Mouse (Mus musculus) MEL (cell line): ENCODE data around the gene Fam208a. TPM values are rescaled to one million over a fixed set of nuclear protein-coding genes. Genes with fewer than 3 reads are reported as not detected.
A peak's percentile ranks its signal among the peaks of the same experiment; 100 is the strongest.

Source experiments
- DNase-seq: peaks from one replicate; pipeline ENCODE4 v3.0.0; 2011; ENCODE audit warnings: low read depth, low spot score
- H3K27ac ChIP-seq: 2 replicates; pipeline ENCODE4 v1.5.1; 2012; ENCODE audit warnings: low read depth, mild to moderate bottlenecking, control low read depth, low read length, moderate library complexity; ENCODE audit not compliant: control insufficient read depth
- H3K27me3 ChIP-seq, 2 experiments: fragments of 150-350 bp in 1 of 2; sonication (generic) in 1 of 2; 2 replicates each; pipeline ENCODE4 v1.6.1; 2012; ENCODE audit warnings: low read length in 2 of 2, mild to moderate bottlenecking in 2 of 2, improper control_type of control experiment in 1 of 2, moderate library complexity in 1 of 2; ENCODE audit not compliant: insufficient read depth in 2 of 2, control insufficient read depth in 1 of 2
- H3K36me3 ChIP-seq, 2 experiments: 2 replicates each; pipeline ENCODE4 v1.6.1; 2012 to 2014; ENCODE audit warnings: low read length in 2 of 2, improper control_type of control experiment in 1 of 2, inconsistent platforms in 1 of 2, mild to moderate bottlenecking in 1 of 2; ENCODE audit not compliant: insufficient read depth in 2 of 2, control insufficient read depth in 1 of 2
- H3K4me1 ChIP-seq, 2 experiments: fragments of 150-350 bp in 1 of 2; sonication (generic) in 1 of 2; 2 replicates each; pipeline ENCODE4 v1.6.1; 2012; ENCODE audit warnings: low read length in 2 of 2, improper control_type of control experiment in 1 of 2, mild to moderate bottlenecking in 1 of 2; ENCODE audit not compliant: insufficient read depth in 2 of 2, control insufficient read depth in 1 of 2
- H3K4me3 ChIP-seq, 2 experiments: fragments of 150-350 bp in 1 of 2; sonication (generic) in 1 of 2; 2 replicates each; pipeline ENCODE4 v1.5.1; 2012; ENCODE audit warnings: low read depth in 2 of 2, low read length in 2 of 2, mild to moderate bottlenecking in 2 of 2, moderate library complexity in 2 of 2, control low read depth in 1 of 2, improper control_type of control experiment in 1 of 2; ENCODE audit not compliant: control insufficient read depth in 1 of 2, insufficient read depth in 1 of 2
- H3K79me2 ChIP-seq: 2 replicates; pipeline ENCODE4 v1.6.1; 2012; ENCODE audit warnings: mild to moderate bottlenecking, low read length, moderate library complexity; ENCODE audit not compliant: control insufficient read depth, poor library complexity, insufficient read depth
- H3K9ac ChIP-seq: 2 replicates; pipeline ENCODE4 v1.6.1; 2012; ENCODE audit warnings: low read depth, mild to moderate bottlenecking, control low read depth, low read length, moderate library complexity; ENCODE audit not compliant: control insufficient read depth, poor library complexity, severe bottlenecking
- H3K9me3 ChIP-seq: fragments of 150-350 bp; sonication (generic); replicated peaks from 2 replicates; pipeline ENCODE4 v1.6.1; 2012; ENCODE audit warnings: mild to moderate bottlenecking, low read length, improper control_type of control experiment, moderate library complexity; ENCODE audit not compliant: insufficient read depth
- CHD1 ChIP-seq: IDR thresholded peaks from 2 replicates; pipeline ENCODE4 v1.6.1; 2012; ENCODE audit warnings: low read depth, mild to moderate bottlenecking, inconsistent platforms, low read length, improper control_type of control experiment
- CHD2 ChIP-seq: IDR thresholded peaks from 2 replicates; pipeline ENCODE4 v1.6.1; 2011; ENCODE audit warnings: low read length, improper control_type of control experiment
- CTCF ChIP-seq, 3 experiments: IDR thresholded peaks in 2 of 3; conservative IDR thresholded peaks in 1 of 3; 2 replicates each; pipeline ENCODE4 v1.5.1; 2011 to 2012; ENCODE audit warnings: low read length in 3 of 3, low read depth in 2 of 3, mild to moderate bottlenecking in 2 of 3, improper control_type of control experiment in 1 of 3, inconsistent platforms in 1 of 3, mixed read lengths in 1 of 3, moderate library complexity in 1 of 3; ENCODE audit not compliant: control insufficient read depth in 1 of 3, insufficient read depth in 1 of 3, poor library complexity in 1 of 3, severe bottlenecking in 1 of 3
- E2F4 ChIP-seq: IDR thresholded peaks from 2 replicates; pipeline ENCODE4 v1.6.1; 2011; ENCODE audit warnings: low read depth, low read length, improper control_type of control experiment, borderline replicate concordance
- EP300 ChIP-seq, 2 experiments: IDR thresholded peaks; 2 replicates each; pipeline ENCODE4 v1.6.1; 2011; ENCODE audit warnings: improper control_type of control experiment in 2 of 2, low read length in 2 of 2, low read depth in 1 of 2, mild to moderate bottlenecking in 1 of 2
- ETS1 ChIP-seq: IDR thresholded peaks from 2 replicates; pipeline ENCODE4 v1.6.1; 2012; ENCODE audit warnings: low read depth, mild to moderate bottlenecking, inconsistent platforms, low read length, improper control_type of control experiment, moderate library complexity
- GATA1 ChIP-seq: IDR thresholded peaks from 2 replicates; pipeline ENCODE4 v1.6.1; 2011; ENCODE audit warnings: low read depth, low read length, improper control_type of control experiment
- JUND ChIP-seq: IDR thresholded peaks from 2 replicates; pipeline ENCODE4 v1.6.1; 2011; ENCODE audit warnings: low read depth, mild to moderate bottlenecking, improper control_type of control experiment, low read length
- MAFK ChIP-seq: IDR thresholded peaks from 2 replicates; pipeline ENCODE4 v1.6.1; 2011; ENCODE audit warnings: low read depth, mild to moderate bottlenecking, low read length, improper control_type of control experiment, borderline replicate concordance
- MAX ChIP-seq: IDR thresholded peaks from 2 replicates; pipeline ENCODE4 v1.6.1; 2011; ENCODE audit warnings: low read length, improper control_type of control experiment
- MEF2A ChIP-seq: IDR thresholded peaks from 2 replicates; pipeline ENCODE4 v1.6.1; 2014; ENCODE audit warnings: low read depth, mild to moderate bottlenecking, inconsistent platforms, low read length, improper control_type of control experiment; ENCODE audit not compliant: poor library complexity, insufficient replicate concordance, severe bottlenecking; ENCODE audit errors: extremely low read depth
- NELFE ChIP-seq: IDR thresholded peaks from 2 replicates; pipeline ENCODE4 v1.6.1; 2011; ENCODE audit warnings: low read depth, low read length, improper control_type of control experiment
- POLR2A ChIP-seq, 2 experiments: IDR thresholded peaks; 2 replicates each; pipeline ENCODE4 v1.6.1; 2011 to 2012; ENCODE audit warnings: low read length in 2 of 2, mild to moderate bottlenecking in 2 of 2, control low read depth in 1 of 2, improper control_type of control experiment in 1 of 2, low read depth in 1 of 2, moderate library complexity in 1 of 2; ENCODE audit not compliant: control insufficient read depth in 1 of 2, insufficient read depth in 1 of 2, poor library complexity in 1 of 2
- POLR2AphosphoS2 ChIP-seq: IDR thresholded peaks from 2 replicates; pipeline ENCODE4 v1.6.1; 2011; ENCODE audit warnings: low read length, improper control_type of control experiment
- POLR2AphosphoS5 ChIP-seq: IDR thresholded peaks from 2 replicates; pipeline ENCODE4 v1.6.1; 2012; ENCODE audit warnings: low read depth, borderline replicate concordance, mild to moderate bottlenecking, inconsistent platforms, low read length, moderate library complexity, mixed read lengths
- RCOR1 ChIP-seq: IDR thresholded peaks from 2 replicates; pipeline ENCODE4 v1.6.1; 2012; ENCODE audit warnings: low read depth, mild to moderate bottlenecking, inconsistent platforms, low read length, improper control_type of control experiment
- SIN3A ChIP-seq: IDR thresholded peaks from 2 replicates; pipeline ENCODE4 v1.6.1; 2012; ENCODE audit warnings: low read length, improper control_type of control experiment, inconsistent platforms
- SMC3 ChIP-seq: IDR thresholded peaks from 2 replicates; pipeline ENCODE4 v1.6.1; 2011; ENCODE audit warnings: low read depth, low read length, improper control_type of control experiment
- TAL1 ChIP-seq: IDR thresholded peaks from 2 replicates; pipeline ENCODE4 v1.6.1; 2012; ENCODE audit warnings: mild to moderate bottlenecking, inconsistent platforms, low read length, moderate library complexity, mixed read lengths
- TCF12 ChIP-seq: IDR thresholded peaks from 2 replicates; pipeline ENCODE4 v1.6.1; 2014; ENCODE audit warnings: low read depth, mild to moderate bottlenecking, inconsistent platforms, low read length, improper control_type of control experiment, moderate library complexity
- USF2 ChIP-seq, 2 experiments: IDR thresholded peaks; 2 replicates each; pipeline ENCODE4 v1.6.1; 2011 to 2012; ENCODE audit warnings: improper control_type of control experiment in 2 of 2, low read length in 2 of 2, borderline replicate concordance in 1 of 2, inconsistent platforms in 1 of 2, low read depth in 1 of 2, mild to moderate bottlenecking in 1 of 2; ENCODE audit not compliant: insufficient read depth in 1 of 2
- ZC3H11A ChIP-seq: IDR thresholded peaks from 2 replicates; pipeline ENCODE4 v1.6.1; 2012; ENCODE audit warnings: low read depth, mild to moderate bottlenecking, inconsistent platforms, low read length, improper control_type of control experiment
- ZMIZ1 ChIP-seq: IDR thresholded peaks from 2 replicates; pipeline ENCODE4 v1.6.1; 2012; ENCODE audit warnings: low read depth, mild to moderate bottlenecking, inconsistent platforms, low read length, improper control_type of control experiment, moderate library complexity
- ZNF384 ChIP-seq: IDR thresholded peaks from 2 replicates; pipeline ENCODE4 v1.6.1; 2012; ENCODE audit warnings: low read depth, mild to moderate bottlenecking, inconsistent platforms, low read length, improper control_type of control experiment
- polyA plus RNA-seq, 2 experiments: library from polyadenylated mRNA; stranded (reverse) in 1 of 2; unstranded in 1 of 2; fragments of >175 nt in 1 of 2; fragments of >200 nt in 1 of 2; gene quantifications; 2 replicates each; pipeline versions ENCODE4 v1.2.1 to v1.2.4; 2012; ENCODE audit warnings: low replicate concordance in 2 of 2, low read depth in 1 of 2; ENCODE audit not compliant: insufficient read length in 2 of 2, insufficient read depth in 1 of 2, missing spikeins in 1 of 2
- total RNA-seq: library from RNA; depleted of rRNA; stranded (reverse); fragments of 300-350 nt; gene quantifications from 2 replicates; pipeline ENCODE4 v1.2.3, GENCODE M21; 2012

The Fam208a gene
- total and polyA plus RNA-seq, 3 experiments = 3.2 to 25.4 (median 8.7) TPM

GRCm38 (mm10) chr14:27391776-27392308, 36.8 kb upstream of the Fam208a start:
- no peak for DNase-seq
- no peak overlapping the region for H3K27ac ChIP-seq
- no peak for TF ChIP-seq POLR2A (IDR thresholded peaks at IDR 0.05; ENCODE audit: control insufficient read depth in 1 of 2, insufficient read depth in 1 of 2, low read depth in 1 of 2, low read length in 2 of 2, poor library complexity in 1 of 2)
- no peak for TF ChIP-seq GATA1
- no peak for TF ChIP-seq ZMIZ1
- TF ChIP-seq TAL1 = no peak
- TF ChIP-seq MEF2A = no peak
- TF ChIP-seq CHD2 = no peak
- no peak for TF ChIP-seq MAX
- TF ChIP-seq TCF12 = no peak
- TF ChIP-seq RCOR1 = no peak
- no peak for TF ChIP-seq SIN3A
- TF ChIP-seq EP300 (IDR thresholded peaks at IDR 0.05; ENCODE audit: low read depth in 1 of 2, low read length in 2 of 2) = no peak
- TF ChIP-seq USF2 (IDR thresholded peaks at IDR 0.05; ENCODE audit: borderline replicate concordance in 1 of 2, insufficient read depth in 1 of 2, low read depth in 1 of 2, low read length in 2 of 2) = no peak
- no peak for TF ChIP-seq POLR2AphosphoS2
- TF ChIP-seq NELFE = no peak
- no peak for TF ChIP-seq MAFK
- no peak for TF ChIP-seq E2F4

DNA sequence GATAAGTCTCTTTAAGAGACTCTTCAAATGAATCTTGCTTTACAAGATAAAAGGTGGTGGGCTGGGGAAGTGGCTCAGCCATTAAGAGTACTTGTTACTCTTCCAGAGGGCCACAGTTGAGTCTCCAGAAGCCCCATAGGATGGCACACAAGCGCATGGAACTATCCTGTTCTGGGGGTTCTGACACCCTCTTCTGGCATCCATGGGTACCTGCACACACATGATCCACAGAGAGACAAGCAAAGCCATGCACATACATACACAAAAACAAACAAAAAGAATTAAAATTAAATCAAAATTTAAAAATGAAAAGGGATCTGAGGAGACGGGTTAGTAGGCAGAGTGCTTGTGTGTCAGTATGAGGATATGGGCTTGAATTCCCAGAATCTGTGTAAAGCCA, 36.0 kb upstream of the Fam208a start:
- H3K9me3 ChIP-seq = no peaks in the 10 kb centered on the region

More at GRCm38 (mm10) chr14:27391776-27392308, 36.8 kb upstream of the Fam208a start:
- H3K9me3 ChIP-seq = no peaks in the 10 kb centered on the region
- no peaks in the 10 kb centered on the region for H3K36me3 ChIP-seq
- H3K79me2 ChIP-seq = no peaks in the 10 kb centered on the region
- no peaks in the 10 kb centered on the region for H3K4me1 ChIP-seq
- H3K4me3 ChIP-seq = no peak overlapping the region
- H3K27me3 ChIP-seq = no peaks in the 10 kb centered on the region
- H3K9ac ChIP-seq = no peak overlapping the region

More for the DNA sequence above, 36.0 kb upstream of the Fam208a start:
- peaks cover 0 to 3% of the 10 kb centered on the region in 2 experiments; a peak in 2 of 4 replicates for H3K36me3 ChIP-seq
- H3K79me2 ChIP-seq = no peaks in the 10 kb centered on the region
- no peaks in the 10 kb centered on the region for H3K27me3 ChIP-seq
- TF ChIP-seq ZC3H11A (no peak), SMC3 (peak; percentile 14; the same call in 1 of the 2 replicates), ZNF384 (no peak), CHD2 (no peak), CHD1 (no peak), POLR2AphosphoS5 (no peak), POLR2AphosphoS2 (no peak), CTCF (IDR thresholded peaks at IDR 0.05 in 2 of 3, conservative IDR thresholded peaks at IDR 0.05 in 1 of 3; ENCODE audit: control insufficient read depth in 1 of 3, insufficient read depth in 1 of 3, low read depth in 2 of 3, low read length in 3 of 3, poor library complexity in 1 of 3, severe bottlenecking in 1 of 3) (peak in 1 of 3 experiments; percentile 14; a peak in 1 of 6 replicates), MEF2A (no peak), EP300 (IDR thresholded peaks at IDR 0.05; ENCODE audit: low read depth in 1 of 2, low read length in 2 of 2) (no peak), MAX (no peak), USF2 (IDR thresholded peaks at IDR 0.05; ENCODE audit: borderline replicate concordance in 1 of 2, insufficient read depth in 1 of 2, low read depth in 1 of 2, low read length in 2 of 2) (no peak), SIN3A (no peak), JUND (no peak), ETS1 (no peak)
- H3K4me1 ChIP-seq = peaks cover 0 to 3% of the 10 kb centered on the region in 2 experiments; a peak in 1 of 4 replicates
- DNase-seq = no peak
- H3K9ac ChIP-seq = no peak overlapping the region
- no peak overlapping the region for H3K4me3 ChIP-seq
- H3K27ac ChIP-seq = no peak overlapping the region
